Mouse (Mus musculus): ENCODE measurements around the gene Zfp618. TPM values are rescaled to one million over a fixed set of nuclear protein-coding genes. Genes with fewer than 3 reads are reported as not detected.

The Zfp618 gene
- polyA plus RNA-seq, 1 experiment from 2014 or later: 23.3 TPM

GRCm38 (mm10) chr4:63056641-63057415 is 91.5 kb downstream of the Zfp618 start:
- Histone ChIP-seq H3K27ac (ENCODE audit: low read depth) (no peak overlapping the region; the same call in 1 of the 2 replicates), H3K9me3 (ENCODE audit: control insufficient read depth, low read length) (no peaks in the 10 kb centered on the region), H3K27me3 (replicated peaks; ENCODE audit: control insufficient read depth, insufficient read depth, low read length) (no peaks in the 10 kb centered on the region), H3K9ac (ENCODE audit: low read length) (no peak overlapping the region), H3K4me1 (replicated peaks; ENCODE audit: control insufficient read depth, insufficient read depth, low read length) (peaks cover 28% of the 10 kb centered on the region), H3K4me2 (ENCODE audit: low read length) (peak overlapping the region; percentile 6; the same call in 1 of the 2 replicates), H3K4me3 (ENCODE audit: low read depth, low read length) (no peak overlapping the region), H3K36me3 (ENCODE audit: control insufficient read depth, insufficient read depth, low read length) (no peaks in the 10 kb centered on the region; the same call in 1 of the 2 replicates)
- 42% methylated on average over 7 of the region's 7 CpGs for WGBS
- DNase-seq (ENCODE audit: low spot score) (peak; percentile 57), ATAC-seq (replicated peaks; ENCODE audit: low FRiP score, low TSS enrichment, low read depth) (peak; percentile 54)

GRCm38 (mm10) chr4:63057581-63057980 is 92.2 kb downstream of the Zfp618 start:
- Histone ChIP-seq H3K27ac (ENCODE audit: low read depth) (no peak overlapping the region), H3K4me2 (ENCODE audit: low read length) (no peak overlapping the region), H3K9me3 (ENCODE audit: control insufficient read depth, low read length) (no peaks in the 10 kb centered on the region), H3K27me3 (replicated peaks; ENCODE audit: control insufficient read depth, insufficient read depth, low read length) (no peaks in the 10 kb centered on the region), H3K9ac (ENCODE audit: low read length) (no peak overlapping the region), H3K4me1 (replicated peaks; ENCODE audit: control insufficient read depth, insufficient read depth, low read length) (peaks cover 24% of the 10 kb centered on the region), H3K36me3 (ENCODE audit: control insufficient read depth, insufficient read depth, low read length) (peaks cover 6% of the 10 kb centered on the region), H3K4me3 (ENCODE audit: low read depth, low read length) (no peak overlapping the region)
- DNase-seq (ENCODE audit: low spot score) (no peak), ATAC-seq (replicated peaks; ENCODE audit: low FRiP score, low TSS enrichment, low read depth) (no peak)
- 57% methylated on average over 5 of the region's 5 CpGs for WGBS

DNA sequence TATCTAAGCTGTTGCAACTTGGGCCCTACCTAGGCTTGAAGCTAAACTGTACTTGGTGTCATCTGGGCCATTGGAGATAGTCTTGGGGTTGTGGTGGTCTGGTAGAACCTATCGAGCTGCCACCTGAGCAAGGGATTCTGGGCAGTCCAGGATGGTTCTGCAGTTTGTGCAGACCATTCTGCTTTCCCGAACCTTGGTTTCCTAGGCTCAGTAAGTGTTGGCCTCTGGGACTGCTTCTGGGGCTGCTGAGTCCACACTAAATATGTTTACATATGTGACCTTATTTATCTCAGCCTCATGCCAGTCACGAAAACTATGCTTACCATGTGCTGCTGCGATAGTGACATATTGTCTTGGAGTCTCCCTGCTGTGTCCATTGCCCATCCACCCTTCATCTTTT is 93.3 kb downstream of the Zfp618 start:
- no peaks in the 10 kb centered on the region for H3K9me3 ChIP-seq (ENCODE audit: control insufficient read depth, low read length)
- no peak overlapping the region for H3K9ac ChIP-seq (ENCODE audit: low read length)
- WGBS: 91% methylated on average over 4 of the region's 4 CpGs
- no peaks in the 10 kb centered on the region for H3K27me3 ChIP-seq (replicated peaks; ENCODE audit: control insufficient read depth, insufficient read depth, low read length)
- no peak overlapping the region for H3K27ac ChIP-seq (ENCODE audit: low read depth)
- H3K36me3 ChIP-seq (ENCODE audit: control insufficient read depth, insufficient read depth, low read length): peaks cover 9% of the 10 kb centered on the region; the same call in 1 of the 2 replicates
- DNase-seq (ENCODE audit: low spot score) (no peak), ATAC-seq (replicated peaks; ENCODE audit: low FRiP score, low TSS enrichment, low read depth) (no peak)
- H3K4me2 ChIP-seq (ENCODE audit: low read length): no peak overlapping the region
- H3K4me1 ChIP-seq (replicated peaks; ENCODE audit: control insufficient read depth, insufficient read depth, low read length): peaks cover 18% of the 10 kb centered on the region
- no peak overlapping the region for H3K4me3 ChIP-seq (ENCODE audit: low read depth, low read length)

- Histone ChIP-seq H3K36me3 (ENCODE audit: control insufficient read depth, insufficient read depth, low read length) (peaks cover 9% of the 10 kb centered on the region; the same call in 1 of the 2 replicates), H3K27ac (ENCODE audit: low read depth) (no peak overlapping the region), H3K9ac (ENCODE audit: low read length) (no peak overlapping the region), H3K4me2 (ENCODE audit: low read length) (no peak overlapping the region), H3K4me3 (ENCODE audit: low read depth, low read length) (no peak overlapping the region), H3K9me3 (ENCODE audit: control insufficient read depth, low read length) (no peaks in the 10 kb centered on the region), H3K4me1 (replicated peaks; ENCODE audit: control insufficient read depth, insufficient read depth, low read length) (peaks cover 16% of the 10 kb centered on the region), H3K27me3 (replicated peaks; ENCODE audit: control insufficient read depth, insufficient read depth, low read length) (no peaks in the 10 kb centered on the region)
- 85% methylated on average over 6 of the region's 6 CpGs for WGBS
- no peak for ATAC-seq (replicated peaks; ENCODE audit: low FRiP score, low TSS enrichment, low read depth)
- no peak for DNase-seq (ENCODE audit: low spot score)
These were observed 95.0 kb downstream of the Zfp618 start for GRCm38 (mm10) chr4:63060358-63060757.

- Histone ChIP-seq H3K27me3 (replicated peaks; ENCODE audit: control insufficient read depth, insufficient read depth, low read length) (no peaks in the 10 kb centered on the region), H3K36me3 (ENCODE audit: control insufficient read depth, insufficient read depth, low read length) (peaks cover 9% of the 10 kb centered on the region; the same call in 1 of the 2 replicates), H3K9me3 (ENCODE audit: control insufficient read depth, low read length) (no peaks in the 10 kb centered on the region), H3K4me3 (ENCODE audit: low read depth, low read length) (no peak overlapping the region), H3K27ac (ENCODE audit: low read depth) (no peak overlapping the region), H3K4me2 (ENCODE audit: low read length) (no peak overlapping the region), H3K9ac (ENCODE audit: low read length) (no peak overlapping the region), H3K4me1 (replicated peaks; ENCODE audit: control insufficient read depth, insufficient read depth, low read length) (peaks cover 12% of the 10 kb centered on the region)
- DNase-seq (ENCODE audit: low spot score): no peak
- 97% methylated on average over 6 of the region's 6 CpGs for WGBS
- no peak for ATAC-seq (replicated peaks; ENCODE audit: low FRiP score, low TSS enrichment, low read depth)
These were observed 96.0 kb downstream of the Zfp618 start for GRCm38 (mm10) chr4:63061411-63061810.

- DNase-seq (ENCODE audit: low spot score) (no peak), ATAC-seq (replicated peaks; ENCODE audit: low FRiP score, low TSS enrichment, low read depth) (no peak)
- H3K9ac ChIP-seq (ENCODE audit: low read length): no peak overlapping the region
- H3K36me3 ChIP-seq (ENCODE audit: control insufficient read depth, insufficient read depth, low read length): peaks cover 9% of the 10 kb centered on the region; the same call in 1 of the 2 replicates
- H3K27me3 ChIP-seq (replicated peaks; ENCODE audit: control insufficient read depth, insufficient read depth, low read length): no peaks in the 10 kb centered on the region
- H3K4me1 ChIP-seq (replicated peaks; ENCODE audit: control insufficient read depth, insufficient read depth, low read length): peaks cover 1% of the 10 kb centered on the region
- H3K4me2 ChIP-seq (ENCODE audit: low read length): no peak overlapping the region
- WGBS: 91% methylated on average over 4 of the region's 4 CpGs
- no peaks in the 10 kb centered on the region for H3K9me3 ChIP-seq (ENCODE audit: control insufficient read depth, low read length)
- H3K4me3 ChIP-seq (ENCODE audit: low read depth, low read length): no peak overlapping the region
- no peak overlapping the region for H3K27ac ChIP-seq (ENCODE audit: low read depth)
These were observed 98.0 kb downstream of the Zfp618 start for GRCm38 (mm10) chr4:63063360-63063759.

DNA sequence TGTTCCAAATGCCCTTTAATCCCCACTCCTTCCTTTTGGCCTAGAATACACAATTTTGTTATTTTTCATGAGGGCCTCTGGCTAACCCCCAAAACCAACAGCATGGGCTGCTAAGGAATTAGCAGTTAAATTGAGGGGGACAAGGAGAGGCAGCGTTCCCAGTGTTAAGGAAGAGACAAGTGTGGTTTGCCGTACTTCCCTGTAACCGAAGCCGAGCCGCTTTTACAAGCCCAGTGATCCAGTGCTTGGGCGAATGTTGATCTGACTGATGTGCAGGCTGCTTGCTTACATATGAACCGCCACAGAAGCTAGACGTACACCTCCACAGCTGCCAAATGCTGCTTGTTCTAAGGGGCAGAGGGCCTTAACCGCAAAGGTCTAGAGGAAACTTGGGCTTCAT is 99.5 kb downstream of the Zfp618 start:
- Histone ChIP-seq H3K27me3 (replicated peaks; ENCODE audit: control insufficient read depth, insufficient read depth, low read length) (no peaks in the 10 kb centered on the region), H3K9me3 (ENCODE audit: control insufficient read depth, low read length) (no peaks in the 10 kb centered on the region), H3K9ac (ENCODE audit: low read length) (no peak overlapping the region), H3K4me1 (replicated peaks; ENCODE audit: control insufficient read depth, insufficient read depth, low read length) (no peaks in the 10 kb centered on the region), H3K27ac (ENCODE audit: low read depth) (no peak overlapping the region), H3K4me3 (ENCODE audit: low read depth, low read length) (no peak overlapping the region), H3K36me3 (ENCODE audit: control insufficient read depth, insufficient read depth, low read length) (peaks cover 9% of the 10 kb centered on the region; the same call in 1 of the 2 replicates), H3K4me2 (ENCODE audit: low read length) (no peak overlapping the region)
- DNase-seq (ENCODE audit: low spot score) (no peak), ATAC-seq (replicated peaks; ENCODE audit: low FRiP score, low TSS enrichment, low read depth) (no peak)
- 87% methylated on average over 9 of the region's 9 CpGs for WGBS

DNA sequence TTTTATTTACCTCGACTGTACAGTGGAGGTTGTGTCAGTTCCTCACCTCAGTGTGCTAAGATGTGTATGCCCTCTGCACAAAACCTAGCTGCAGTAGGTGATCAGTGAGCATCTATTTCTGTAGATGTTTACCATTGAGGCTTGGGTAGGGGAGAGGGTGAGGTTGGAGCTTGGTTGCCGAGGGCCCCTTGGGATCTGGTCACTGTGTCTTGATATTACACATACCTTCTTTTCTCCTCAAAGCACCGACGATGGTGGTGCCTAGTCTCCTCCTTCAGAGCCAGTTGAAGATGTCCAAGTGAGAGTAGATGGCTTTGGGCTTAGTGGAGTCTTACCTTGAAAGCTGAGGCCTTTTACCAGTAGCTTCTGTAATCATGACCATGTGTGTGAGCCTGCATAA is 101.4 kb downstream of the Zfp618 start:
- Histone ChIP-seq H3K36me3 (ENCODE audit: control insufficient read depth, insufficient read depth, low read length) (peaks cover 9% of the 10 kb centered on the region; the same call in 1 of the 2 replicates), H3K4me1 (replicated peaks; ENCODE audit: control insufficient read depth, insufficient read depth, low read length) (peaks cover under 1% of the 10 kb centered on the region; the same call in 1 of the 2 replicates), H3K27ac (ENCODE audit: low read depth) (no peak overlapping the region), H3K9me3 (ENCODE audit: control insufficient read depth, low read length) (no peaks in the 10 kb centered on the region), H3K4me2 (ENCODE audit: low read length) (no peak overlapping the region), H3K27me3 (replicated peaks; ENCODE audit: control insufficient read depth, insufficient read depth, low read length) (no peaks in the 10 kb centered on the region), H3K9ac (ENCODE audit: low read length) (no peak overlapping the region), H3K4me3 (ENCODE audit: low read depth, low read length) (no peak overlapping the region)
- DNase-seq (ENCODE audit: low spot score): no peak
- no peak for ATAC-seq (replicated peaks; ENCODE audit: low FRiP score, low TSS enrichment, low read depth)
- 92% methylated on average over 4 of the region's 4 CpGs for WGBS

DNA sequence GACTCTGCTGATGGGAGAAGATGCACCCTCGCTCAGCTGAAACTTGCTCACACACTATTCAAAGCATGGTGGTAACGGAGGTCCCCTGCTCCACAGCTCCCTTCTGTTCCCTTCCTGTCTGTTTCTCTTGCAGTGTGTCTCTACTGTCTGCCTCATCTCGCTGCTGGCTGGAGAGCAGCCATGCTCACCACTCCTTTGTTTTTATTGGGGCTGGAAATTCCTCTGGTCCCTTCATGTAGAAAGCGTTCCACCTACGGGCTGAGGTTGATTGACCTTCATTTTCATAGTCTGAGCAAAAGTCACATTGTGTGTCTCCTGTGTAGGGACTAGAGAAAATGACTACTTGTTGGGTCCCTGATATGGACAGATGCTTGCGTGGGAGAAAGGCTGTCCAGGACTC is 102.4 kb downstream of the Zfp618 start:
- no peak for ATAC-seq (replicated peaks; ENCODE audit: low FRiP score, low TSS enrichment, low read depth)
- H3K36me3 ChIP-seq (ENCODE audit: control insufficient read depth, insufficient read depth, low read length): peaks cover under 1% of the 10 kb centered on the region; the same call in 1 of the 2 replicates
- H3K4me1 ChIP-seq (replicated peaks; ENCODE audit: control insufficient read depth, insufficient read depth, low read length): peaks cover 7% of the 10 kb centered on the region; the same call in 1 of the 2 replicates

More for the DNA sequence above, 102.4 kb downstream of the Zfp618 start:
- no peaks in the 10 kb centered on the region for H3K27me3 ChIP-seq (replicated peaks; ENCODE audit: control insufficient read depth, insufficient read depth, low read length)
- no peak overlapping the region for H3K4me3 ChIP-seq (ENCODE audit: low read depth, low read length)
- no peak overlapping the region for H3K9ac ChIP-seq (ENCODE audit: low read length)
- DNase-seq (ENCODE audit: low spot score): no peak
- 74% methylated on average over 6 of the region's 6 CpGs for WGBS
- no peaks in the 10 kb centered on the region for H3K9me3 ChIP-seq (ENCODE audit: control insufficient read depth, low read length)
- H3K4me2 ChIP-seq (ENCODE audit: low read length): no peak overlapping the region
- H3K27ac ChIP-seq (ENCODE audit: low read depth): no peak overlapping the region
